Mouse (Mus musculus): ENCODE results near the gene Gm17268. TPM values are rescaled to one million over a fixed set of nuclear protein-coding genes. Genes with fewer than 3 reads are reported as not detected.

The Gm17268 gene
- polyA plus RNA-seq, 1 experiment from 2014 or later, result not detected

DNA sequence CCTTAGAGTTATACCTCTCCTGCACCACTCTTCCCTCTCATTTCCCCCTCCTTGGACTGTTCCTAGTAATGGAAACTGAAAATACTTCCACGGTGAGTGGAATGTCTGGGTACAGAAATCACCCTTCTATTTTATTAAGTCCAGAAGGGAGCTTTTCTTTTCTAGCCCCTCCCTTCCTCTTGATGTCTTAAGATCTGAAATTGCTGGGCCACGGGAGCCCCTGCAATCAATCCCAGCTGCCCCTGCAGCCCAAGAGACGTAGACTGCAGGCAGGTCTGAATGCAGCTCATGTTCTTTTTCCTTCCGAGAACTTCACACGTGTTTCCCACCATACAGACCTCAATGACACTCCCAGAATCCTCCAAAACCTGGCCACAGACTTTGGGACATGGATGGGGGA, 37.8 kb downstream of the Gm17268 start:
- Histone ChIP-seq H3K4me3 (ENCODE audit: low read depth, low read length) (no peak overlapping the region), H3K9me3 (replicated peaks; ENCODE audit: control insufficient read depth, low read length, poor library complexity, severe bottlenecking) (no peaks in the 10 kb centered on the region), H3K27ac (ENCODE audit: low read length) (no peak overlapping the region), H3K4me1 (ENCODE audit: control insufficient read depth, insufficient read depth, low read length) (no peaks in the 10 kb centered on the region), H3K36me3 (ENCODE audit: control insufficient read depth, insufficient read depth, low read length) (no peaks in the 10 kb centered on the region), H3K9ac (ENCODE audit: low read depth, low read length) (no peak overlapping the region), H3K4me2 (ENCODE audit: low read length) (no peak overlapping the region), H3K27me3 (ENCODE audit: control insufficient read depth, insufficient read depth, low read depth, low read length) (no peaks in the 10 kb centered on the region; the same call in 1 of the 2 replicates)
- WGBS, result 60% methylated on average over 5 of the region's 5 CpGs
- ATAC-seq, result no peak

DNA sequence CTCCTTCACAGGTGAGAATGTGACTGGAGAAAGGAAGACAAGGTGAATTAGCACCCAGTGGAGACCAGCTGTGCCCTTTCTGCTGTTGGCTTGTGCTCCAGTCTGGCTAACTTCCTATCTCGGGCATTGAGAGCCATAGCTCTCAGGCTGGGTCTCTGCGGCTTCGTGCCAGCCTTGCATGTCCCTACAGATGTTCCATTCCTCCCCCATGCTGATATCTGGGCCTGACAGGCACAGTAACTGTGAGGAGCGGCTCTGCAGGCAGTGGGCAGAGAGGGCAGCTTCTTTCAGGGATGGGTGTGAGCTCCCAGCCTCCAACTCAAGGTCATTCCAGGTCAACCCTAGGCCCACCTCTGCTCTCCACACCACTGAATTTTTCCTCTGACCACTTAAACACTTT, 38.9 kb downstream of the Gm17268 start:
- Histone ChIP-seq H3K27ac (ENCODE audit: low read length) (no peak overlapping the region), H3K4me1 (ENCODE audit: control insufficient read depth, insufficient read depth, low read length) (no peaks in the 10 kb centered on the region), H3K4me2 (ENCODE audit: low read length) (no peak overlapping the region), H3K9ac (ENCODE audit: low read depth, low read length) (no peak overlapping the region), H3K27me3 (ENCODE audit: control insufficient read depth, insufficient read depth, low read depth, low read length) (no peaks in the 10 kb centered on the region; the same call in 1 of the 2 replicates), H3K4me3 (ENCODE audit: low read depth, low read length) (no peak overlapping the region), H3K9me3 (replicated peaks; ENCODE audit: control insufficient read depth, low read length, poor library complexity, severe bottlenecking) (no peaks in the 10 kb centered on the region), H3K36me3 (ENCODE audit: control insufficient read depth, insufficient read depth, low read length) (no peaks in the 10 kb centered on the region)
- ATAC-seq, result no peak
- WGBS, result 82% methylated on average over 4 of the region's 4 CpGs

DNA sequence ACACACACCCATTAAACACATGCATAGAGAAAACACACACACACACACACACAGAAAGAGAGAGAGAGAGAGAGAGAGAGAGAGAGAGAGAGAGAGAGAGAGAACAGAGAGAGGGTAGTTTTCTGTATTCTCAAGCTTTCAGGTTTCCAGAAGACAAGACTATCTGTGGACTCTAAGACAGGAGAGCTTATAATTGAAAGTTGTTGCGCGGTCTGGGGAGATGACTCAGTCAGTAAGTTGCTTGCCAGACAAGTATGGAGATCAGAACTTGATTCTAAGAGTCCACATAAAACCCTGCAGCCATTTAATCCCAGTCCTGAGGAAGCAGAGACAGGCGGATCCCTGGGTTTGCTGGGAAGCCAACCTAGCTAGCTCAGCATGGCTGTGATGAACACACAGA, 39.7 kb downstream of the Gm17268 start:
- WGBS, result 87% methylated on average over 3 of the region's 3 CpGs
- no peak overlapping the region for H3K4me2 ChIP-seq (ENCODE audit: low read length)
- no peaks in the 10 kb centered on the region; the same call in 1 of the 2 replicates for H3K27me3 ChIP-seq (ENCODE audit: control insufficient read depth, insufficient read depth, low read depth, low read length)
- H3K27ac ChIP-seq (ENCODE audit: low read length), result no peak overlapping the region
- no peak overlapping the region for H3K4me3 ChIP-seq (ENCODE audit: low read depth, low read length)
- H3K9me3 ChIP-seq (replicated peaks; ENCODE audit: control insufficient read depth, low read length, poor library complexity, severe bottlenecking), result no peaks in the 10 kb centered on the region
- ATAC-seq, result no peak
- H3K4me1 ChIP-seq (ENCODE audit: control insufficient read depth, insufficient read depth, low read length), result no peaks in the 10 kb centered on the region
- H3K9ac ChIP-seq (ENCODE audit: low read depth, low read length), result no peak overlapping the region
- no peaks in the 10 kb centered on the region for H3K36me3 ChIP-seq (ENCODE audit: control insufficient read depth, insufficient read depth, low read length)

DNA sequence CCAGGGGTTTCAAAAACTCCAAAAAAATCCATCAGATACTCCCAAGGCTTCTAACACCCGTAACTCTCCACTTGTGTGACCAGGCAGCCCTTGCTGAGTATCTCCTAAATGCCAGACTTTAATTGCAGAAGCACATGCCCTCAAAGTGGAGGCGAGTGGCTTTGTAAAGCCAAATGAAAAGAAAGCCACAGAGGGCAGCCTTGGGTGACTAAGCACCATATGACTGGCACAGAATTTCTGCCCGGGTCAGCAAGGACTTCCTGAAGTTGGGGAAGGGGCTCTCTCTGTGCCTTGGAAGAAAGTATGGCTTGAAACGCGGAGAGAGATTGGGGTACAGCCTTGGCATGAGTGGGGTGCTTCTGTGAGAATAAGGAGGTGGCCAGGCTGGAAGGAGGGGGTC, 41.3 kb downstream of the Gm17268 start:
- Histone ChIP-seq H3K27me3 (ENCODE audit: control insufficient read depth, insufficient read depth, low read depth, low read length) (no peaks in the 10 kb centered on the region; the same call in 1 of the 2 replicates), H3K36me3 (ENCODE audit: control insufficient read depth, insufficient read depth, low read length) (no peaks in the 10 kb centered on the region), H3K27ac (ENCODE audit: low read length) (no peak overlapping the region), H3K9ac (ENCODE audit: low read depth, low read length) (no peak overlapping the region), H3K4me2 (ENCODE audit: low read length) (no peak overlapping the region), H3K9me3 (replicated peaks; ENCODE audit: control insufficient read depth, low read length, poor library complexity, severe bottlenecking) (no peaks in the 10 kb centered on the region), H3K4me3 (ENCODE audit: low read depth, low read length) (no peak overlapping the region), H3K4me1 (ENCODE audit: control insufficient read depth, insufficient read depth, low read length) (no peaks in the 10 kb centered on the region)
- WGBS, result 85% methylated on average over 5 of the region's 5 CpGs
- no peak for ATAC-seq

DNA sequence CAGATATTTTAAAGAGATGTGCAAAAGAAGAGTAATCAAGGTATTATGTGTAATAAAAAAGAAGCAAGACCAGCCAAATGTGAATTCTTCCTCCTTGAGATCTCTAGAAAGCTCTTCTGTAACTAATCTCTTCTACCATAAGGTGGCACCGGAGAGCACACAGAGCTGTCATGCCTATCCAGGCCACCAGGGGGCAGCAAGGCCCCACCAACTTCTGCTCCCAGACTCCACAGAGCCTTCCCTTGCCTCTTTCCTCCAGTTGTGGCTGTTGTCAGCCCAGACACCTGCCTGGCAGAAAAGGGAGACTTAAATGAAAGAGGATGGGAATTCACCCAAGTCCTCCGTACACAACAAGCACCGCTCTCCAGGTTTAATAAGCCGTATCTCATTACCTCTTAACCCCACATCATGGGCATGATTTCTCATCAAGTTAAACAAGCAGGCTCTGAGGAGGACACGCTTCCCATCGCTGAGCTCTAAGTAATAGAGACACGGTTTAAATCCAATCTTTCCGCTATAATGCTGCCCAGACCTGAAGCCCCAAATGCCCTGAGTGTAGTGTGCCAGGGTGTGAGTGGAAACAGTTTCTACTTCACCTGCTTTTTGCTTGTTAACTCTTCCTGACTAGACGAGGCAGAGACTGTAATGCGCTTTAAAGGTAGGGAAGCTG, 42.1 kb downstream of the Gm17268 start:
- H3K27me3 ChIP-seq (ENCODE audit: control insufficient read depth, insufficient read depth, low read depth, low read length), result no peaks in the 10 kb centered on the region; the same call in 1 of the 2 replicates
- WGBS, result 64% methylated on average over 10 of the region's 10 CpGs
- no peaks in the 10 kb centered on the region for H3K36me3 ChIP-seq (ENCODE audit: control insufficient read depth, insufficient read depth, low read length)
- no peaks in the 10 kb centered on the region for H3K9me3 ChIP-seq (replicated peaks; ENCODE audit: control insufficient read depth, low read length, poor library complexity, severe bottlenecking)
- H3K4me2 ChIP-seq (ENCODE audit: low read length), result no peak overlapping the region
- H3K4me3 ChIP-seq (ENCODE audit: low read depth, low read length), result no peak overlapping the region
- no peak overlapping the region for H3K9ac ChIP-seq (ENCODE audit: low read depth, low read length)
- H3K4me1 ChIP-seq (ENCODE audit: control insufficient read depth, insufficient read depth, low read length), result no peaks in the 10 kb centered on the region
- no peak for ATAC-seq
- H3K27ac ChIP-seq (ENCODE audit: low read length), result no peak overlapping the region

DNA sequence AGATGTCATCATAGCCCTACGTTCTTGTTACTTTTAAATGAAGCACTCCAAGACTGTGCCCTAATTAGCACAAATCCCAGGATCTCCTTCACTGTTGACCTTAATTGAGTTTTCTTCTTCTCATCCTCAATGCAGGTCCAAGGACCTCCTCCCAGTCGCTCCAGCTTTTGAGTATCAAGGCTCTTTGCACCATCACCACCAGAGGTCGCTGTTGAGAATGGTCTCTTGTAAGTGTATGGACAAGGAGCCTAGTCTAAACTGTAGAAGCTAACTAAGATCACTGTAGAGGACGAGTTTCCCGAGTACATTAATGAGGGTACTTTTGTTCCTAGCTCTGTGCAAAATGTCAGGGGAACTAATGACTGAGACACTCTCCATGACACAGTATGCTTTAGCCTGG, 55.2 kb downstream of the Gm17268 start:
- H3K9me3 ChIP-seq (replicated peaks; ENCODE audit: control insufficient read depth, low read length, poor library complexity, severe bottlenecking), result no peaks in the 10 kb centered on the region
- H3K27me3 ChIP-seq (ENCODE audit: control insufficient read depth, insufficient read depth, low read depth, low read length), result no peaks in the 10 kb centered on the region
- no peaks in the 10 kb centered on the region for H3K36me3 ChIP-seq (ENCODE audit: control insufficient read depth, insufficient read depth, low read length)
- peaks cover 3% of the 10 kb centered on the region; the same call in 1 of the 2 replicates for H3K4me1 ChIP-seq (ENCODE audit: control insufficient read depth, insufficient read depth, low read length)
- ATAC-seq, result no peak
- no peak overlapping the region for H3K4me2 ChIP-seq (ENCODE audit: low read length)
- no peak overlapping the region for H3K27ac ChIP-seq (ENCODE audit: low read length)
- H3K9ac ChIP-seq (ENCODE audit: low read depth, low read length), result no peak overlapping the region
- 39% methylated on average over 5 of the region's 5 CpGs for WGBS
- H3K4me3 ChIP-seq (ENCODE audit: low read depth, low read length), result no peak overlapping the region

DNA sequence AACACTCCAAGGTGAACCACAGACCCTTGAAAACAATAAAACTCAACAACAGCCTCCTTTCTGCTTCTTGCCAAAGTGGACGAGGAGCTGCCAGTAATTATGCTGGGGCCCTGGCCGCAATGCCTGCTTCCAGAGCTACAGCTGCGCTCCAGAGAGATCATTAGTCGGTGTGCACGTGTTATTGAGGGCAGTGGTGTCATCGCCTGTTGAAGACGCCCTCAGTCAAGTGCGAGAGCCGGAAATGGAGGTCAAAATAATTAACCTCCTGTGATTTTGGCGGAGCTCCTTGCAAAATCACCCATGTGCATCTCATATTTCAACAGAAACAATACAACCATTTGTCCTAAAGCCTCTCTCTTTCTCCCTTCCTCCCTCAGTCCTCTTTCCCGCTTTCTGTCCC, 56.2 kb downstream of the Gm17268 start:
- Histone ChIP-seq H3K9me3 (replicated peaks; ENCODE audit: control insufficient read depth, low read length, poor library complexity, severe bottlenecking) (no peaks in the 10 kb centered on the region), H3K27ac (ENCODE audit: low read length) (no peak overlapping the region)
- WGBS, result 46% methylated on average over 11 of the region's 11 CpGs

More for the DNA sequence above, 56.2 kb downstream of the Gm17268 start:
- no peak for ATAC-seq
- H3K9ac ChIP-seq (ENCODE audit: low read depth, low read length), result no peak overlapping the region
- H3K27me3 ChIP-seq (ENCODE audit: control insufficient read depth, insufficient read depth, low read depth, low read length), result no peaks in the 10 kb centered on the region
- no peaks in the 10 kb centered on the region for H3K36me3 ChIP-seq (ENCODE audit: control insufficient read depth, insufficient read depth, low read length)
- peaks cover 3% of the 10 kb centered on the region; the same call in 1 of the 2 replicates for H3K4me1 ChIP-seq (ENCODE audit: control insufficient read depth, insufficient read depth, low read length)
- H3K4me2 ChIP-seq (ENCODE audit: low read length), result no peak overlapping the region
- H3K4me3 ChIP-seq (ENCODE audit: low read depth, low read length), result no peak overlapping the region

Other genes starting within 250 kb of the Gm17268 start
- gene 5530401A14Rik, start 177.9 kb downstream of the Gm17268 start, polyA plus RNA-seq (2015; fragmentation: Nextera tagmentation; extraction: Ambion mirVana), result 0.61 and 1.0 TPM in 2 replicates
- gene Asic2, start 70.1 kb downstream of the Gm17268 start, polyA plus RNA-seq (2015; fragmentation: Nextera tagmentation; extraction: Ambion mirVana), result 13.0 and 16.2 TPM in 2 replicates
- gene Ccl2, start 3.0 kb downstream of the Gm17268 start, polyA plus RNA-seq (2015; fragmentation: Nextera tagmentation; extraction: Ambion mirVana), result 0.31 TPM in 1 of 2 replicates, not detected in the other
- 0.27 and 0.48 TPM in 2 replicates for gene Ccl7, start 7.2 kb upstream of the Gm17268 start, polyA plus RNA-seq (2015; fragmentation: Nextera tagmentation; extraction: Ambion mirVana)
- gene Ccl11, start 19.3 kb upstream of the Gm17268 start, polyA plus RNA-seq (2015; fragmentation: Nextera tagmentation; extraction: Ambion mirVana), result 0.23 TPM in 1 of 2 replicates, not detected in the other
- 1.0 and 1.1 TPM in 2 replicates for gene Ccl12, start 63.3 kb upstream of the Gm17268 start, polyA plus RNA-seq (2015; fragmentation: Nextera tagmentation; extraction: Ambion mirVana)
- not detected in 2 replicates for gene Ccl8, start 76.6 kb upstream of the Gm17268 start, polyA plus RNA-seq (2015; fragmentation: Nextera tagmentation; extraction: Ambion mirVana)